Comparison of ENCODE assay signal across 11 mouse cellular contexts in genomic region chr16:50398564-50398963, GRCm38 (mm10). TPM values are rescaled to one million over a fixed set of nuclear protein-coding genes. Genes with fewer than 3 reads are reported as not detected.
DNase-seq lines count a peak whose midpoint lies in the region; ATAC-seq and TF ChIP-seq lines count a peak whose summit lies in the region.
"Had no signal": no experiment of that assay in that cellular context is flagged by ENCODE, and none has a peak within 500 bp of the region (broad histone marks: within the 10 kb centered on the region; RNA-seq: fewer than 3 reads in every experiment).

No protein-coding gene starts in this region.

- H3K4me1 ChIP-seq in hindbrain, postnatal 0 days (ENCODE audit: insufficient read depth, low read length), result no peaks in the 10 kb centered on the region
- no peaks in the 10 kb centered on the region for H3K4me1 ChIP-seq in hindbrain, embryonic 10.5 days (replicated peaks)
- H3K4me1 ChIP-seq in lung, postnatal 0 days (ENCODE audit: insufficient read depth, low read depth, low read length), result 0 out of 2 replicates have a peak, but pooled peaks cover 4% of the 10 kb centered on the region
- peaks cover 6 to 7% of the 10 kb centered on the region in 2 experiments for H3K4me1 ChIP-seq in MEL (ENCODE audit: control insufficient read depth in 1 of 2, insufficient read depth in 2 of 2, low read length in 2 of 2)
- no peaks in the 10 kb centered on the region for H3K4me1 ChIP-seq in stomach, postnatal 0 days (replicated peaks; ENCODE audit: control insufficient read depth, insufficient read depth)

- H3K4me2 ChIP-seq in hindbrain, postnatal 0 days (ENCODE audit: low read depth, low read length), result no peak overlapping the region
- no peak overlapping the region for H3K4me2 ChIP-seq in lung, postnatal 0 days (replicated peaks; ENCODE audit: low read depth, low read length)
- no peak overlapping the region for H3K4me2 ChIP-seq in stomach, postnatal 0 days (replicated peaks; ENCODE audit: low read depth)
- H3K4me2 ChIP-seq: liver, embryonic 13.5 days had no signal

- H3K9me3 ChIP-seq in hindbrain, postnatal 0 days (ENCODE audit: low read length), result no peaks in the 10 kb centered on the region
- H3K9me3 ChIP-seq in hindbrain, embryonic 10.5 days, result no peaks in the 10 kb centered on the region
- H3K9me3 ChIP-seq in lung, postnatal 0 days (ENCODE audit: low read length), result no peaks in the 10 kb centered on the region
- H3K9me3 ChIP-seq in MEL (replicated peaks; ENCODE audit: insufficient read depth, low read length), result no peaks in the 10 kb centered on the region
- no peaks in the 10 kb centered on the region for H3K9me3 ChIP-seq in stomach, postnatal 0 days (ENCODE audit: control insufficient read depth, low read length)
- H3K9me3 ChIP-seq: liver, embryonic 13.5 days had no signal

- WGBS in hindbrain, postnatal 0 days, result 86% methylated on average over 4 of the region's 4 CpGs
- 82% methylated on average over 4 of the region's 4 CpGs for WGBS in hindbrain, embryonic 10.5 days
- WGBS in lung, postnatal 0 days, result 80% methylated on average over 4 of the region's 4 CpGs
- WGBS in stomach, postnatal 0 days, result 75% methylated on average over 4 of the region's 4 CpGs

- no peak for TF ChIP-seq EP300 in lung, postnatal 0 days (IDR thresholded peaks at IDR 0.05)
- TF ChIP-seq EP300 in MEL (IDR thresholded peaks at IDR 0.05; ENCODE audit: low read depth in 1 of 2, low read length in 2 of 2), result no peak
- TF ChIP-seq EP300 in stomach, postnatal 0 days (optimal IDR thresholded peaks at IDR 0.05), result no peak

- H3K9ac ChIP-seq in hindbrain, postnatal 0 days (replicated peaks; ENCODE audit: low read length), result no peak overlapping the region
- no peak overlapping the region for H3K9ac ChIP-seq in lung, postnatal 0 days (replicated peaks; ENCODE audit: low read depth)
- H3K9ac ChIP-seq in MEL (ENCODE audit: control insufficient read depth, low read depth, low read length, poor library complexity, severe bottlenecking), result no peak overlapping the region
- no peak overlapping the region for H3K9ac ChIP-seq in stomach, postnatal 0 days (ENCODE audit: low read length)
- H3K9ac ChIP-seq: liver, embryonic 13.5 days had no signal

- no peaks in the 10 kb centered on the region for H3K79me2 ChIP-seq in MEL (ENCODE audit: control insufficient read depth, insufficient read depth, low read length, poor library complexity)

- no peak overlapping the region for H3K4me3 ChIP-seq in hindbrain, postnatal 0 days (ENCODE audit: low read length)
- H3K4me3 ChIP-seq in hindbrain, embryonic 10.5 days, result no peak overlapping the region
- no peak overlapping the region for H3K4me3 ChIP-seq in lung, postnatal 0 days (ENCODE audit: low read depth, low read length)
- no peak overlapping the region for H3K4me3 ChIP-seq in MEL (ENCODE audit: control insufficient read depth in 1 of 2, insufficient read depth in 1 of 2, low read depth in 2 of 2, low read length in 2 of 2)
- H3K4me3 ChIP-seq in stomach, postnatal 0 days (ENCODE audit: low read depth, low read length), result no peak overlapping the region
- H3K4me3 ChIP-seq: erythroblast, embryonic 14.5 days; liver, embryonic 13.5 days; myocyte had no signal

- ATAC-seq in hindbrain, postnatal 0 days, result no peak
- no peak for ATAC-seq in lung, postnatal 0 days
- no peak for ATAC-seq in stomach, postnatal 0 days (ENCODE audit: low FRiP score, low TSS enrichment)
- no peak for ATAC-seq in monocyte, adult 5-6 weeks (replicated peaks; ENCODE audit: insufficient number of reproducible peaks, low FRiP score, low TSS enrichment, poor library complexity, severe bottlenecking)
- ATAC-seq: hindbrain, embryonic 16.5 days had no signal

- no peak overlapping the region for H3K27ac ChIP-seq in hindbrain, postnatal 0 days
- no peak overlapping the region for H3K27ac ChIP-seq in hindbrain, embryonic 10.5 days
- no peak overlapping the region for H3K27ac ChIP-seq in lung, postnatal 0 days (ENCODE audit: low read length)
- H3K27ac ChIP-seq in MEL (ENCODE audit: control insufficient read depth, low read depth, low read length), result no peak overlapping the region
- H3K27ac ChIP-seq in stomach, postnatal 0 days (replicated peaks), result no peak overlapping the region
- H3K27ac ChIP-seq: liver, embryonic 13.5 days had no signal

- H3K36me3 ChIP-seq in hindbrain, postnatal 0 days (ENCODE audit: insufficient read depth, low read length), result no peaks in the 10 kb centered on the region
- peaks cover 13% of the 10 kb centered on the region for H3K36me3 ChIP-seq in hindbrain, embryonic 10.5 days
- H3K36me3 ChIP-seq in lung, postnatal 0 days (ENCODE audit: insufficient read depth, low read length), result no peaks in the 10 kb centered on the region
- peaks cover 2 to 12% of the 10 kb centered on the region in 2 experiments; a peak in 3 of 4 replicates for H3K36me3 ChIP-seq in MEL (ENCODE audit: control insufficient read depth in 1 of 2, insufficient read depth in 2 of 2, low read length in 2 of 2)
- no peaks in the 10 kb centered on the region for H3K36me3 ChIP-seq in stomach, postnatal 0 days (ENCODE audit: control insufficient read depth, insufficient read depth, low read length)
- H3K36me3 ChIP-seq: liver, embryonic 13.5 days had no signal

- DNase-seq in hindbrain, postnatal 0 days (ENCODE audit: low spot score), result no peak
- DNase-seq in hindbrain, embryonic 10.5 days (ENCODE audit: low spot score), result no peak
- DNase-seq in lung, postnatal 0 days (ENCODE audit: low spot score), result no peak
- no peak for DNase-seq in lung, adult 18-20 months
- DNase-seq in MEL (ENCODE audit: low read depth, low spot score), result no peak
- no peak for DNase-seq in stomach, postnatal 0 days (ENCODE audit: low spot score)
- DNase-seq: liver, embryonic 13.5 days had no signal

- no peak for TF ChIP-seq POLR2A in MEL (IDR thresholded peaks at IDR 0.05; ENCODE audit: control insufficient read depth in 1 of 2, insufficient read depth in 1 of 2, low read depth in 1 of 2, low read length in 2 of 2, poor library complexity in 1 of 2)

- peak; percentile 26; the same call in 1 of the 2 replicates for TF ChIP-seq CTCF in hindbrain, postnatal 0 days (IDR thresholded peaks at IDR 0.05; ENCODE audit: low read depth)
- TF ChIP-seq CTCF in lung, postnatal 0 days (IDR thresholded peaks at IDR 0.05), result peak; percentile 55
- peak; percentile 41 to 48 (median 43); a peak in 5 of 6 replicates for TF ChIP-seq CTCF in MEL (IDR thresholded peaks at IDR 0.05 in 2 of 3, conservative IDR thresholded peaks at IDR 0.05 in 1 of 3; ENCODE audit: control insufficient read depth in 1 of 3, insufficient read depth in 1 of 3, low read depth in 2 of 3, low read length in 3 of 3, poor library complexity in 1 of 3, severe bottlenecking in 1 of 3)
- peak; percentile 53 for TF ChIP-seq CTCF in stomach, postnatal 0 days (IDR thresholded peaks at IDR 0.05; ENCODE audit: low read depth)

- no peak for TF ChIP-seq RAD21 in MEL (IDR thresholded peaks at IDR 0.05; ENCODE audit: low read depth, low read length)

- no peaks in the 10 kb centered on the region for H3K27me3 ChIP-seq in hindbrain, postnatal 0 days (ENCODE audit: insufficient read depth, low read length)
- H3K27me3 ChIP-seq in hindbrain, embryonic 10.5 days (ENCODE audit: insufficient read depth, poor library complexity, severe bottlenecking), result no peaks in the 10 kb centered on the region
- no peaks in the 10 kb centered on the region for H3K27me3 ChIP-seq in lung, postnatal 0 days (replicated peaks; ENCODE audit: insufficient read depth, low read length)
- H3K27me3 ChIP-seq in MEL (ENCODE audit: control insufficient read depth in 1 of 2, insufficient read depth in 2 of 2, low read length in 2 of 2), result no peaks in the 10 kb centered on the region
- no peaks in the 10 kb centered on the region for H3K27me3 ChIP-seq in stomach, postnatal 0 days (ENCODE audit: control insufficient read depth, insufficient read depth, low read length)
- H3K27me3 ChIP-seq: liver, embryonic 13.5 days had no signal

TF ChIP-seq in MEL, 35 proteins besides CTCF, POLR2A, EP300 and RAD21:
- TF ChIP-seq GABPA (IDR thresholded peaks at IDR 0.05; ENCODE audit: low read depth, low read length) (no peak), SMC3 (IDR thresholded peaks at IDR 0.05; ENCODE audit: low read depth, low read length) (peak; percentile 41), ZMIZ1 (IDR thresholded peaks at IDR 0.05; ENCODE audit: low read depth, low read length) (no peak)

RNA-seq across cellular contexts. Expression of gene Bbx, which starts 33.6 kb away (rescaled TPM):
- total RNA-seq in hindbrain, postnatal 0 days (2014; rRNA removed), result 15.5 and 16.4 TPM in 2 replicates
- 17.9 and 19.9 TPM in 2 replicates for polyA plus RNA-seq in hindbrain, postnatal 0 days (2015; fragmentation: Nextera tagmentation; extraction: Ambion mirVana)
- 30.7 and 42.2 TPM in 2 replicates for polyA plus RNA-seq in hindbrain, embryonic 10.5 days (2016; fragmentation: Nextera tagmentation; extraction: Ambion mirVana)
- polyA plus RNA-seq in lung, postnatal 0 days (2015; fragmentation: Nextera tagmentation; extraction: Ambion mirVana), result 25.2 and 30.0 TPM in 2 replicates
- total RNA-seq in MEL (2012; rRNA removed), result 9.1 and 9.2 TPM in 2 replicates
- polyA plus RNA-seq in MEL (2012; ENCODE audit: insufficient read depth in 1 of 2, insufficient read length in 2 of 2, low read depth in 1 of 2, low replicate concordance in 2 of 2, missing spikeins in 1 of 2), result 10 to 100 TPM in 1 of 2 experiments, 1 to 10 TPM in 1; 6.5 to 36.0 TPM
- 17.9 TPM in 2 replicates for polyA plus RNA-seq in stomach, postnatal 0 days (2015; fragmentation: Nextera tagmentation; extraction: Ambion mirVana)
- total RNA-seq in monocyte, adult 5-6 weeks (2017), result 30.7 to 54.8 TPM (median 39.8 TPM) in 3 replicates
